Mouse (Mus musculus) embryonic fibroblast, embryonic 13.5 days (primary cell): Measurements from ENCODE around the gene Sycp3.

Experiments used
- CTCF ChIP-seq: IDR thresholded peaks from 2 replicates; pipeline ENCODE4 v1.5.1; 2011; ENCODE audit warnings: mild to moderate bottlenecking, control low read depth, low read length, moderate library complexity, borderline replicate concordance; ENCODE audit not compliant: insufficient read depth
- POLR2A ChIP-seq: IDR thresholded peaks from 2 replicates; pipeline ENCODE4 v1.6.1; 2011; ENCODE audit warnings: low read depth, mild to moderate bottlenecking, control low read depth, low read length, moderate library complexity

DNA sequence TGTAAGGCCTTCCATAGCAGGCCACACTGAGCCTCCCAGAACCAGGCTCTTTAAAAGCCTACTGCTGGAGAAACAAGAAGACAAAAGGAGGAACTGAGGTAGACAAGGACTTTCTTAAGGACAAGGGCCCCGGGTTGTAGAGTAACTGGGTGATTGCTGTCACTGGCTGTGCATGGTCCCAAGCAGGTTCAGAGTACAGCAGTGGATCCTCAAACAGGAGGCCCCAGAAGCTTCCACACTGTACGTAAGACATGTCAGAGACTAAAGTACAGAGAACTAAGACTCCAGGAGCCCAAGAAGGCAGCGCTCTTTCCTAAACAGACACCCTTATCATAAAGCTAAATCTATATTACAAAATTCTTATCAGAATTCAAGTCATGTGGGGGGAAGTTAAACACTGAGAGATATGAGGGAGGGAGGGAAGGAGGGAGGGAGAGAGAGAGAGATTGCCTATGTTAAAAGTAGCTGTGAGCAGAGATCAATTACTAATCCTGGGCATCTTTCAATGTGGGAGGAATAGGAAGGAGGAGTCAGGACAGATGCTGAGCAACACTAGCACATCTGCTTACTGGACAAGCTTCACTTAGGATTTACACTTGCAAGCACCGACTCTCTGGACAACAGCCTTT lies 35.7 kb downstream of the Sycp3 start:
- TF ChIP-seq POLR2A (no peak), CTCF (no peak)
